Mouse (Mus musculus) CH12.LX (cell line): Measurements from ENCODE around the gene Ccnl1. TPM values are rescaled to one million over a fixed set of nuclear protein-coding genes. Genes with fewer than 3 reads are reported as not detected.

Experiments used
- DNase-seq: peaks from one replicate; pipeline ENCODE4 v3.0.0-alpha.2; 2013; ENCODE audit errors: extremely low read depth
- H3K27ac ChIP-seq: 2 replicates; pipeline ENCODE4 v1.5.1; 2012; ENCODE audit warnings: low read depth, mild to moderate bottlenecking, control low read depth, moderate library complexity; ENCODE audit not compliant: insufficient read depth
- H3K27me3 ChIP-seq: replicated peaks from 2 replicates; pipeline ENCODE3; 2012; ENCODE audit warnings: inconsistent platforms
- H3K36me3 ChIP-seq, 2 experiments: replicated peaks in 1 of 2; 2 replicates each; pipeline versions ENCODE3 to v1.6.1; 2012; ENCODE audit warnings: inconsistent platforms in 1 of 2, low read length in 1 of 2, mild to moderate bottlenecking in 1 of 2, mixed read lengths in 1 of 2, moderate library complexity in 1 of 2; ENCODE audit not compliant: control insufficient read depth in 1 of 2, insufficient read depth in 1 of 2
- H3K4me1 ChIP-seq, 2 experiments: 2 replicates each; pipeline ENCODE4 v1.6.1; 2012; ENCODE audit warnings: inconsistent platforms in 1 of 2, moderate library complexity in 1 of 2; ENCODE audit not compliant: insufficient read depth in 2 of 2, control insufficient read depth in 1 of 2
- H3K4me2 ChIP-seq: 2 replicates; pipeline ENCODE4 v1.6.1; 2012; ENCODE audit warnings: low read depth, mild to moderate bottlenecking, control low read depth; ENCODE audit not compliant: poor library complexity, insufficient read depth, severe bottlenecking
- H3K4me3 ChIP-seq, 3 experiments: fragments of 150-350 bp in 1 of 3; sonication (generic) in 1 of 3; replicated peaks in 1 of 3; 2 replicates each; pipeline versions ENCODE3 to v1.5.1; 2011 to 2012; ENCODE audit warnings: low read depth in 2 of 3, low read length in 2 of 3, mild to moderate bottlenecking in 2 of 3, moderate library complexity in 2 of 3, control low read depth in 1 of 3, improper control_type of control experiment in 1 of 3, inconsistent platforms in 1 of 3, mixed read lengths in 1 of 3; ENCODE audit not compliant: poor library complexity in 1 of 3
- H3K79me2 ChIP-seq: replicated peaks from 2 replicates; pipeline ENCODE4 v1.6.1; 2012; ENCODE audit warnings: mild to moderate bottlenecking, moderate library complexity; ENCODE audit not compliant: control insufficient read depth, poor library complexity, insufficient read depth, severe bottlenecking; ENCODE audit errors: extremely low read depth
- H3K9ac ChIP-seq: 2 replicates; pipeline ENCODE4 v1.6.1; 2012; ENCODE audit warnings: low read depth, mild to moderate bottlenecking, control low read depth, moderate library complexity; ENCODE audit not compliant: insufficient read depth
- H3K9me3 ChIP-seq: replicated peaks from 2 replicates; pipeline ENCODE3; 2012; ENCODE audit warnings: low read length, inconsistent platforms, mixed read lengths
- CHD1 ChIP-seq: IDR thresholded peaks from 2 replicates; pipeline ENCODE4 v1.6.1; 2012; ENCODE audit warnings: low read depth, low read length, improper control_type of control experiment, inconsistent platforms
- CTCF ChIP-seq, 2 experiments: IDR thresholded peaks in 1 of 2; conservative IDR thresholded peaks in 1 of 2; 2 replicates each; pipeline ENCODE4 v1.5.1; 2011 to 2012; ENCODE audit warnings: low read depth in 2 of 2, low read length in 2 of 2, improper control_type of control experiment in 1 of 2, inconsistent platforms in 1 of 2, mild to moderate bottlenecking in 1 of 2, moderate library complexity in 1 of 2
- ELF1 ChIP-seq: IDR thresholded peaks from 2 replicates; pipeline ENCODE4 v1.6.1; 2014; ENCODE audit warnings: low read depth, mild to moderate bottlenecking, inconsistent platforms, low read length, improper control_type of control experiment
- EP300 ChIP-seq: IDR thresholded peaks from 2 replicates; pipeline ENCODE4 v1.6.1; 2011; ENCODE audit warnings: low read length, improper control_type of control experiment
- ETS1 ChIP-seq: conservative IDR thresholded peaks from 2 replicates; pipeline ENCODE4 v1.6.1; 2012; ENCODE audit warnings: low read depth, mild to moderate bottlenecking, inconsistent platforms, low read length, improper control_type of control experiment, moderate library complexity
- JUN ChIP-seq: IDR thresholded peaks from 2 replicates; pipeline ENCODE4 v1.6.1; 2011; ENCODE audit warnings: low read depth, mild to moderate bottlenecking, low read length, improper control_type of control experiment, moderate library complexity; ENCODE audit not compliant: insufficient read depth
- KAT2A ChIP-seq: IDR thresholded peaks from 2 replicates; pipeline ENCODE4 v1.6.1; 2012; ENCODE audit warnings: low read length, improper control_type of control experiment, inconsistent platforms; ENCODE audit not compliant: insufficient replicate concordance
- MAFK ChIP-seq: IDR thresholded peaks from 2 replicates; pipeline ENCODE4 v1.6.1; 2011; ENCODE audit warnings: low read length, improper control_type of control experiment; ENCODE audit not compliant: insufficient replicate concordance
- MAX ChIP-seq: IDR thresholded peaks from 2 replicates; pipeline ENCODE4 v1.6.1; 2011; ENCODE audit warnings: low read length, improper control_type of control experiment
- MAZ ChIP-seq: IDR thresholded peaks from 2 replicates; pipeline ENCODE4 v1.6.1; 2012; ENCODE audit warnings: low read depth, mild to moderate bottlenecking, inconsistent platforms, low read length, improper control_type of control experiment, moderate library complexity
- NELFE ChIP-seq: IDR thresholded peaks from 2 replicates; pipeline ENCODE4 v1.6.1; 2011; ENCODE audit warnings: low read depth, low read length, improper control_type of control experiment
- POLR2A ChIP-seq: IDR thresholded peaks from 2 replicates; pipeline ENCODE4 v1.6.1; 2011; ENCODE audit warnings: low read depth, mild to moderate bottlenecking, improper control_type of control experiment, low read length
- POLR2AphosphoS2 ChIP-seq: IDR thresholded peaks from 2 replicates; pipeline ENCODE4 v1.6.1; 2011; ENCODE audit warnings: low read depth, low read length, improper control_type of control experiment
- UBTF ChIP-seq: IDR thresholded peaks from 2 replicates; pipeline ENCODE4 v1.6.1; 2012; ENCODE audit warnings: low read depth, mild to moderate bottlenecking, inconsistent platforms, low read length, improper control_type of control experiment, moderate library complexity
- USF1 ChIP-seq: IDR thresholded peaks from 2 replicates; pipeline ENCODE4 v1.6.1; 2014; ENCODE audit warnings: low read depth, mild to moderate bottlenecking, inconsistent platforms, low read length, improper control_type of control experiment
- ZNF384 ChIP-seq: IDR thresholded peaks from 2 replicates; pipeline ENCODE4 v1.6.1; 2012; ENCODE audit warnings: low read depth, low read length, improper control_type of control experiment, inconsistent platforms
- dilution Hi-C: fragments of 300-500 bp; cut with MboI; formaldehyde crosslinking; loops from 2 replicates; pipeline ENCODE4 v1.14.3; 2020; ENCODE audit warnings: low sequenced_read_pairs; ENCODE audit not compliant: extremely low pct_unique_long_range_greater_than_20kb, extremely low pct_ligation_motif_present
- in situ Hi-C: fragments of 300-500 bp; cut with MboI; formaldehyde crosslinking; loops from 3 replicates; pipeline ENCODE4 v1.14.3; 2019; ENCODE audit warnings: low sequenced_read_pairs, low pct_ligation_motif_present, low pct_unique_long_range_greater_than_20kb, mixed read lengths
- polyA plus RNA-seq: library from polyadenylated mRNA; unstranded; fragments of >175 nt; gene quantifications from 2 replicates; pipeline ENCODE4 v1.2.1, GENCODE M21; 2012; ENCODE audit warnings: low read depth; ENCODE audit not compliant: insufficient read length
- total RNA-seq, 2 experiments: library from RNA; depleted of rRNA; stranded (reverse); fragments of 300-350 nt in 1 of 2; fragments of >200 nt in 1 of 2; gene quantifications; 2 replicates each; pipeline ENCODE4 v1.2.3; 2012 to 2014

Gene Ccnl1
- total and polyA plus RNA-seq, 3 experiments: 25.1 to 66.2 (median 58.8) TPM

GRCm38 (mm10) chr3:66000400-66000799 lies 42.4 kb upstream of the Ccnl1 start:
- dilution Hi-C loops: no loop called here
- H3K4me3 ChIP-seq: no peak overlapping the region
- H3K9me3 ChIP-seq: no peaks in the 10 kb centered on the region
- H3K4me1 ChIP-seq: peaks cover 5 to 10% of the 10 kb centered on the region in 2 experiments; a peak in 3 of 4 replicates
- no peaks in the 10 kb centered on the region for H3K79me2 ChIP-seq
- H3K27ac ChIP-seq: no peak overlapping the region
- no peak for DNase-seq
- TF ChIP-seq UBTF (no peak), POLR2A (no peak), POLR2AphosphoS2 (no peak)
- H3K36me3 ChIP-seq: no peaks in the 10 kb centered on the region
- no peaks in the 10 kb centered on the region for H3K27me3 ChIP-seq
- H3K4me2 ChIP-seq: no peak overlapping the region
- H3K9ac ChIP-seq: no peak overlapping the region
- in situ Hi-C loops: loop anchor here (10.0 kb wide), 1 partner anchor 234 kb away; no protein-coding TSS in a partner anchor

- TF ChIP-seq JUN (no peak), MAX (no peak), CHD1 (no peak), NELFE (no peak), MAZ (no peak), ETS1 (no peak), MAFK (no peak), USF1 (no peak), KAT2A (no peak), CTCF (conservative IDR thresholded peaks at IDR 0.05 in 1 of 2, IDR thresholded peaks at IDR 0.05 in 1 of 2; ENCODE audit: low read depth in 2 of 2, low read length in 2 of 2) (no peak), EP300 (no peak), ELF1 (no peak), ZNF384 (no peak)
- no peak overlapping the region for H3K27ac ChIP-seq
- no peak overlapping the region for H3K4me3 ChIP-seq
- dilution Hi-C loops: no loop called here
- peaks cover 5 to 10% of the 10 kb centered on the region in 2 experiments; a peak in 3 of 4 replicates for H3K4me1 ChIP-seq
- H3K9ac ChIP-seq: no peak overlapping the region
- in situ Hi-C loops: no loop called here
- no peaks in the 10 kb centered on the region for H3K9me3 ChIP-seq
- H3K27me3 ChIP-seq: no peaks in the 10 kb centered on the region
- H3K79me2 ChIP-seq: no peaks in the 10 kb centered on the region
- H3K36me3 ChIP-seq: no peaks in the 10 kb centered on the region
- DNase-seq: no peak
- no peak overlapping the region for H3K4me2 ChIP-seq
Observed at GRCm38 (mm10) chr3:65997360-65998008, 39.4 kb upstream of the Ccnl1 start.
